Mouse (Mus musculus): ENCODE measurements around the gene Tradd.

The Tradd gene

GRCm38 (mm10) chr8:105264024-105264982 lies at the start of gene Tradd, which contains the start of gene Fbxl8:
TSS of gene Tradd (minus strand) at chr8:105264609.
TSS of gene Fbxl8 (plus strand) at chr8:105264648.
- DNase-seq = no peak

- DNase-seq = no peak
These were observed 49.4 kb upstream of the Tradd start for GRCm38 (mm10) chr8:105313622-105314402.

GRCm38 (mm10) chr8:105312891-105313481 lies 48.6 kb upstream of the Tradd start:
- DNase-seq = no peak

GRCm38 (mm10) chr8:105311718-105312117 lies 47.3 kb upstream of the Tradd start:
- no peak for DNase-seq

GRCm38 (mm10) chr8:105310118-105310517 lies 45.7 kb upstream of the Tradd start:
- DNase-seq = no peak

GRCm38 (mm10) chr8:105309142-105309847 lies 44.9 kb upstream of the Tradd start:
- no peak for DNase-seq

GRCm38 (mm10) chr8:105308428-105308827 lies 44.0 kb upstream of the Tradd start:
- DNase-seq = no peak

- DNase-seq = no peak
These were observed 43.3 kb upstream of the Tradd start for GRCm38 (mm10) chr8:105307670-105308069.

- no peak for DNase-seq
These were observed 41.8 kb upstream of the Tradd start for GRCm38 (mm10) chr8:105306146-105306691.

GRCm38 (mm10) chr8:105305211-105306145 lies 41.1 kb upstream of the Tradd start, which contains the start of gene Elmo3:
TSS of gene Elmo3 (plus strand) at chr8:105305601.
- DNase-seq = no peak

- no peak for DNase-seq
These were observed 40.2 kb upstream of the Tradd start for GRCm38 (mm10) chr8:105304325-105305210.

GRCm38 (mm10) chr8:105303874-105304273 lies 39.5 kb upstream of the Tradd start:
- no peak for DNase-seq

- DNase-seq = no peak
These were observed 39.0 kb upstream of the Tradd start for GRCm38 (mm10) chr8:105303396-105303795.

- no peak for DNase-seq
These were observed 35.6 kb upstream of the Tradd start for GRCm38 (mm10) chr8:105299962-105300361.

- DNase-seq = no peak
These were observed 34.2 kb upstream of the Tradd start for GRCm38 (mm10) chr8:105298351-105299252.

- peak; percentile 96 for DNase-seq
These were observed 33.2 kb upstream of the Tradd start, which contains the start of gene E2f4 for GRCm38 (mm10) chr8:105297511-105298192. TSS of gene E2f4 (plus strand) at chr8:105297663.

- DNase-seq = no peak
These were observed 31.6 kb upstream of the Tradd start, which contains the start of gene Exoc3l for GRCm38 (mm10) chr8:105295895-105296573. TSS of gene Exoc3l (minus strand) at chr8:105296101.
